Mouse (Mus musculus) olfactory bulb, adult 2 months (tissue): ENCODE results near the gene C1s2.

Source experiments
- CTCF ChIP-seq: fragments of 200-500 bp; IDR thresholded peaks from 2 replicates; pipeline ENCODE4 v1.5.1; 2012; ENCODE audit warnings: low read depth, mild to moderate bottlenecking, low read length, moderate library complexity; ENCODE audit not compliant: insufficient read depth
- POLR2A ChIP-seq: fragments of 200-500 bp; IDR thresholded peaks from 2 replicates; pipeline ENCODE4 v1.6.1; 2012; ENCODE audit warnings: mild to moderate bottlenecking, low read depth, low read length, moderate library complexity; ENCODE audit not compliant: insufficient read depth

- no peak for TF ChIP-seq POLR2A
- TF ChIP-seq CTCF: no peak
These were observed 33.5 kb upstream of the C1s2 start for GRCm38 (mm10) chr6:124669234-124669859.
